Mouse (Mus musculus): ENCODE data around the gene Pim2. TPM values are rescaled to one million over a fixed set of nuclear protein-coding genes. Genes with fewer than 3 reads are reported as not detected.
"Not testable (repeated sequence)": the region's sequence is repeated elsewhere in the genome, so short reads cannot be mapped to it uniquely, and the experiment has no call there.

Gene Pim2
- polyA plus RNA-seq, 1 experiment = 1.7 TPM

- Histone ChIP-seq H3K27ac (replicated peaks; ENCODE audit: low read depth, low read length) (no peak overlapping the region), H3K4me1 (ENCODE audit: control insufficient read depth, insufficient read depth, insufficient read length, low read length) (peaks cover 2% of the 10 kb centered on the region; the same call in 1 of the 2 replicates), H3K4me3 (ENCODE audit: insufficient read depth, low read depth, low read length) (peak overlapping the region; percentile 62)
Measured at GRCm38 (mm10) chrX:7878495-7878894, 433 bp downstream of the Pim2 start.

- Histone ChIP-seq H3K4me3 (ENCODE audit: insufficient read depth, low read depth, low read length) (no peak overlapping the region; the same call in 1 of the 2 replicates), H3K4me1 (ENCODE audit: control insufficient read depth, insufficient read depth, insufficient read length, low read length) (peaks cover 2% of the 10 kb centered on the region; the same call in 1 of the 2 replicates), H3K27ac (replicated peaks; ENCODE audit: low read depth, low read length) (no peak overlapping the region)
Measured at GRCm38 (mm10) chrX:7879819-7880218, 1.8 kb downstream of the Pim2 start.

GRCm38 (mm10) chrX:7883841-7884567 lies 5.9 kb downstream of the Pim2 start, which contains the start of gene Slc35a2:
Slc35a2 (plus strand) TSS chrX:7884028.
- H3K4me1 ChIP-seq (ENCODE audit: control insufficient read depth, insufficient read depth, insufficient read length, low read length) = no peaks in the 10 kb centered on the region
- H3K27ac ChIP-seq (replicated peaks; ENCODE audit: low read depth, low read length) = peak within 1 kb of the TSS; percentile 79
- peak within 1 kb of the TSS; percentile 86 for H3K4me3 ChIP-seq (ENCODE audit: insufficient read depth, low read depth, low read length)

- H3K27ac ChIP-seq (replicated peaks; ENCODE audit: low read depth, low read length) = peak overlapping the region; percentile 66
- H3K4me3 ChIP-seq (ENCODE audit: insufficient read depth, low read depth, low read length) = peak overlapping the region; percentile 67
- H3K4me1 ChIP-seq (ENCODE audit: control insufficient read depth, insufficient read depth, insufficient read length, low read length) = no peaks in the 10 kb centered on the region
Measured at GRCm38 (mm10) chrX:7898211-7898610, 20.1 kb downstream of the Pim2 start.

GRCm38 (mm10) chrX:7898880-7899874 lies 21.1 kb downstream of the Pim2 start, which contains the start of the genes Pqbp1 and Timm17b:
Pqbp1 (minus strand) TSS chrX:7899269.
Timm17b (plus strand) TSS chrX:7899357.
- H3K4me1 ChIP-seq (ENCODE audit: control insufficient read depth, insufficient read depth, insufficient read length, low read length) = no peaks in the 10 kb centered on the region
- H3K27ac ChIP-seq (replicated peaks; ENCODE audit: low read depth, low read length) = peak within 1 kb of the TSS; percentile 98
- H3K4me3 ChIP-seq (ENCODE audit: insufficient read depth, low read depth, low read length) = peak within 1 kb of the TSS; percentile 96

- Histone ChIP-seq H3K27ac (replicated peaks; ENCODE audit: low read depth, low read length) (no peak overlapping the region), H3K4me1 (ENCODE audit: control insufficient read depth, insufficient read depth, insufficient read length, low read length) (no peaks in the 10 kb centered on the region), H3K4me3 (ENCODE audit: insufficient read depth, low read depth, low read length) (no peak overlapping the region)
Measured at GRCm38 (mm10) chrX:7904441-7904840, 26.4 kb downstream of the Pim2 start.

- Histone ChIP-seq H3K4me3 (ENCODE audit: insufficient read depth, low read depth, low read length) (no peak within 1 kb of the TSS), H3K4me1 (ENCODE audit: control insufficient read depth, insufficient read depth, insufficient read length, low read length) (no peaks in the 10 kb centered on the region)
Measured at GRCm38 (mm10) chrX:7907735-7908134, 29.7 kb downstream of the Pim2 start, which contains the start of gene Gm10491. Gm10491 (minus strand) TSS chrX:7907835.

GRCm38 (mm10) chrX:7909242-7909641 lies 31.2 kb downstream of the Pim2 start, which contains the start of gene Gm10490:
Gm10490 (plus strand) TSS chrX:7909542.
- not testable (repeated sequence) for H3K4me1 ChIP-seq (ENCODE audit: control insufficient read depth, insufficient read depth, insufficient read length, low read length); H3K27ac ChIP-seq (replicated peaks; ENCODE audit: low read depth, low read length); H3K4me3 ChIP-seq (ENCODE audit: insufficient read depth, low read depth, low read length)

More at GRCm38 (mm10) chrX:7907735-7908134, 29.7 kb downstream of the Pim2 start, which contains the start of gene Gm10491:
- no peak within 1 kb of the TSS for H3K27ac ChIP-seq (replicated peaks; ENCODE audit: low read depth, low read length)

GRCm38 (mm10) chrX:7910473-7910872 lies 32.4 kb downstream of the Pim2 start:
- Histone ChIP-seq H3K4me3 (ENCODE audit: insufficient read depth, low read depth, low read length) (no peak overlapping the region), H3K4me1 (ENCODE audit: control insufficient read depth, insufficient read depth, insufficient read length, low read length) (no peaks in the 10 kb centered on the region), H3K27ac (replicated peaks; ENCODE audit: low read depth, low read length) (no peak overlapping the region)

GRCm38 (mm10) chrX:7915669-7916068 lies 37.6 kb downstream of the Pim2 start:
- H3K4me3 ChIP-seq (ENCODE audit: insufficient read depth, low read depth, low read length); H3K27ac ChIP-seq (replicated peaks; ENCODE audit: low read depth, low read length); H3K4me1 ChIP-seq (ENCODE audit: control insufficient read depth, insufficient read depth, insufficient read length, low read length): not testable (repeated sequence)

GRCm38 (mm10) chrX:7917960-7918359 lies 39.9 kb downstream of the Pim2 start:
- not testable (repeated sequence) for H3K27ac ChIP-seq (replicated peaks; ENCODE audit: low read depth, low read length); H3K4me1 ChIP-seq (ENCODE audit: control insufficient read depth, insufficient read depth, insufficient read length, low read length); H3K4me3 ChIP-seq (ENCODE audit: insufficient read depth, low read depth, low read length)

- Histone ChIP-seq H3K27ac (replicated peaks; ENCODE audit: low read depth, low read length) (no peak within 1 kb of the TSS), H3K4me1 (ENCODE audit: control insufficient read depth, insufficient read depth, insufficient read length, low read length) (no peaks in the 10 kb centered on the region), H3K4me3 (ENCODE audit: insufficient read depth, low read depth, low read length) (no peak within 1 kb of the TSS)
Measured at GRCm38 (mm10) chrX:7919601-7920383, 41.7 kb downstream of the Pim2 start, which contains the start of gene Pcsk1n. Pcsk1n (plus strand) TSS chrX:7919822.

GRCm38 (mm10) chrX:7922032-7922431 lies 44.0 kb downstream of the Pim2 start:
- H3K4me1 ChIP-seq (ENCODE audit: control insufficient read depth, insufficient read depth, insufficient read length, low read length) = no peaks in the 10 kb centered on the region
- peak overlapping the region; percentile 20; the same call in 1 of the 2 replicates for H3K4me3 ChIP-seq (ENCODE audit: insufficient read depth, low read depth, low read length)
- H3K27ac ChIP-seq (replicated peaks; ENCODE audit: low read depth, low read length) = no peak overlapping the region

GRCm38 (mm10) chrX:7926266-7926665 lies 48.2 kb downstream of the Pim2 start:
- no peaks in the 10 kb centered on the region for H3K4me1 ChIP-seq (ENCODE audit: control insufficient read depth, insufficient read depth, insufficient read length, low read length)
- H3K27ac ChIP-seq (replicated peaks; ENCODE audit: low read depth, low read length) = no peak overlapping the region
- no peak overlapping the region for H3K4me3 ChIP-seq (ENCODE audit: insufficient read depth, low read depth, low read length)
